In genomic region chr14:123314369-123314768, GRCm38 (mm10) we compare ENCODE assay signal across 11 mouse cellular contexts.
DNase-seq lines count a peak whose midpoint lies in the region; ATAC-seq and TF ChIP-seq lines count a peak whose summit lies in the region.
"Had no signal": no experiment of that assay in that cellular context is flagged by ENCODE, and none has a peak within 500 bp of the region (broad histone marks: within the 10 kb centered on the region; RNA-seq: fewer than 3 reads in every experiment).

No protein-coding gene starts in this region.

- H3K79me2 ChIP-seq in liver, adult 2 months (ENCODE audit: control insufficient read depth, insufficient read depth, low read length) = no peaks in the 10 kb centered on the region
- no peaks in the 10 kb centered on the region for H3K79me2 ChIP-seq in MEL (ENCODE audit: control insufficient read depth, insufficient read depth, low read length, poor library complexity)

- H3K27ac ChIP-seq in embryonic facial prominence, embryonic 11.5 days (replicated peaks; ENCODE audit: low read depth, low read length) = no peak overlapping the region
- H3K27ac ChIP-seq in embryonic facial prominence, embryonic 10.5 days (replicated peaks) = no peak overlapping the region
- no peak overlapping the region for H3K27ac ChIP-seq in liver, adult 2 months (replicated peaks; ENCODE audit: insufficient read depth, low read depth, low read length)
- H3K27ac ChIP-seq in MEL (ENCODE audit: control insufficient read depth, low read depth, low read length) = no peak overlapping the region
- H3K27ac ChIP-seq in forebrain, embryonic 15.5 days (replicated peaks) = no peak overlapping the region
- H3K27ac ChIP-seq in kidney, embryonic 16.5 days (ENCODE audit: low read length) = no peak overlapping the region

- no peaks in the 10 kb centered on the region for H3K36me3 ChIP-seq in embryonic facial prominence, embryonic 11.5 days (replicated peaks; ENCODE audit: control insufficient read depth, insufficient read depth, low read depth, low read length)
- H3K36me3 ChIP-seq in embryonic facial prominence, embryonic 10.5 days (replicated peaks) = no peaks in the 10 kb centered on the region
- no peaks in the 10 kb centered on the region for H3K36me3 ChIP-seq in liver, adult 2 months (ENCODE audit: control insufficient read depth, insufficient read depth, low read length)
- no peaks in the 10 kb centered on the region for H3K36me3 ChIP-seq in MEL (ENCODE audit: control insufficient read depth in 1 of 2, insufficient read depth in 2 of 2, low read length in 2 of 2)
- no peaks in the 10 kb centered on the region for H3K36me3 ChIP-seq in forebrain, embryonic 15.5 days
- H3K36me3 ChIP-seq in kidney, embryonic 16.5 days (ENCODE audit: insufficient read depth, low read length) = no peaks in the 10 kb centered on the region

- peak; percentile 66 for TF ChIP-seq RAD21 in MEL (IDR thresholded peaks at IDR 0.05; ENCODE audit: low read depth, low read length)

- no peak for TF ChIP-seq POLR2A in liver, adult 2 months (IDR thresholded peaks at IDR 0.05; ENCODE audit: extremely low read depth, insufficient read depth, low read length)
- no peak for TF ChIP-seq POLR2A in MEL (IDR thresholded peaks at IDR 0.05; ENCODE audit: control insufficient read depth in 1 of 2, insufficient read depth in 1 of 2, low read depth in 1 of 2, low read length in 2 of 2, poor library complexity in 1 of 2)

- H3K4me1 ChIP-seq in embryonic facial prominence, embryonic 11.5 days (ENCODE audit: control insufficient read depth, insufficient read depth, low read length) = no peaks in the 10 kb centered on the region
- H3K4me1 ChIP-seq in embryonic facial prominence, embryonic 10.5 days = no peaks in the 10 kb centered on the region
- H3K4me1 ChIP-seq in liver, adult 2 months (ENCODE audit: control insufficient read depth, insufficient read depth, low read length) = no peaks in the 10 kb centered on the region
- no peaks in the 10 kb centered on the region for H3K4me1 ChIP-seq in MEL (ENCODE audit: control insufficient read depth in 1 of 2, insufficient read depth in 2 of 2, low read length in 2 of 2)
- no peaks in the 10 kb centered on the region for H3K4me1 ChIP-seq in forebrain, embryonic 15.5 days
- H3K4me1 ChIP-seq in kidney, embryonic 16.5 days (ENCODE audit: insufficient read depth, low read length) = no peaks in the 10 kb centered on the region

- DNase-seq in embryonic facial prominence, embryonic 11.5 days (ENCODE audit: low spot score) = peak; percentile 46
- DNase-seq in embryonic facial prominence, embryonic 10.5 days (ENCODE audit: low spot score) = no peak
- no peak for DNase-seq in liver, adult 2 months (ENCODE audit: extremely low read depth, low read depth, low spot score)
- DNase-seq in liver (no peak), MEL (ENCODE audit: low read depth, low spot score) (peak; percentile 21)
- DNase-seq in kidney, postnatal 4 days = no peak
- DNase-seq: kidney, postnatal 14 days; lung, adult 18-20 months; thymus, postnatal 25 days had no signal

- TF ChIP-seq EP300 in MEL (IDR thresholded peaks at IDR 0.05; ENCODE audit: low read depth in 1 of 2, low read length in 2 of 2) = no peak

- H3K27me3 ChIP-seq in embryonic facial prominence, embryonic 11.5 days (ENCODE audit: control insufficient read depth, insufficient read depth, low read length) = no peaks in the 10 kb centered on the region
- no peaks in the 10 kb centered on the region for H3K27me3 ChIP-seq in embryonic facial prominence, embryonic 10.5 days (replicated peaks; ENCODE audit: low read depth, poor library complexity, severe bottlenecking)
- H3K27me3 ChIP-seq in liver, adult 2 months (ENCODE audit: control insufficient read depth, insufficient read depth, low read length) = no peaks in the 10 kb centered on the region
- no peaks in the 10 kb centered on the region for H3K27me3 ChIP-seq in MEL (ENCODE audit: control insufficient read depth in 1 of 2, insufficient read depth in 2 of 2, low read length in 2 of 2)
- no peaks in the 10 kb centered on the region for H3K27me3 ChIP-seq in forebrain, embryonic 15.5 days
- H3K27me3 ChIP-seq in kidney, embryonic 16.5 days (ENCODE audit: insufficient read depth, low read length) = no peaks in the 10 kb centered on the region

- no peak overlapping the region for H3K9ac ChIP-seq in embryonic facial prominence, embryonic 11.5 days (replicated peaks; ENCODE audit: low read length)
- no peak overlapping the region for H3K9ac ChIP-seq in liver, adult 2 months (ENCODE audit: low read depth, low read length)
- no peak overlapping the region for H3K9ac ChIP-seq in MEL (ENCODE audit: control insufficient read depth, low read depth, low read length, poor library complexity, severe bottlenecking)
- H3K9ac ChIP-seq in forebrain, embryonic 15.5 days (replicated peaks) = no peak overlapping the region
- no peak overlapping the region for H3K9ac ChIP-seq in kidney, embryonic 16.5 days (replicated peaks; ENCODE audit: low read length)

- WGBS in embryonic facial prominence, embryonic 11.5 days = 52% methylated on average over 1 of the region's 1 CpGs
- WGBS in embryonic facial prominence, embryonic 10.5 days = 57% methylated on average over 1 of the region's 1 CpGs
- 27% methylated on average over 1 of the region's 1 CpGs for WGBS in liver, adult 2 months
- WGBS in forebrain, embryonic 15.5 days = 27% methylated on average over 1 of the region's 1 CpGs
- 21% methylated on average over 1 of the region's 1 CpGs for WGBS in kidney, embryonic 16.5 days

- no peaks in the 10 kb centered on the region for H3K9me3 ChIP-seq in embryonic facial prominence, embryonic 11.5 days (replicated peaks; ENCODE audit: control insufficient read depth, low read length)
- no peaks in the 10 kb centered on the region for H3K9me3 ChIP-seq in embryonic facial prominence, embryonic 10.5 days
- H3K9me3 ChIP-seq in MEL (replicated peaks; ENCODE audit: insufficient read depth, low read length) = no peaks in the 10 kb centered on the region
- no peaks in the 10 kb centered on the region for H3K9me3 ChIP-seq in forebrain, embryonic 15.5 days
- H3K9me3 ChIP-seq in kidney, embryonic 16.5 days (ENCODE audit: low read length) = no peaks in the 10 kb centered on the region

- no peak overlapping the region for H3K4me3 ChIP-seq in embryonic facial prominence, embryonic 11.5 days (ENCODE audit: low read depth, low read length)
- no peak overlapping the region for H3K4me3 ChIP-seq in embryonic facial prominence, embryonic 10.5 days
- no peak overlapping the region for H3K4me3 ChIP-seq in liver, adult 2 months (ENCODE audit: insufficient read depth, low read depth, low read length)
- H3K4me3 ChIP-seq in MEL (ENCODE audit: control insufficient read depth in 1 of 2, insufficient read depth in 1 of 2, low read depth in 2 of 2, low read length in 2 of 2) = no peak overlapping the region
- no peak overlapping the region for H3K4me3 ChIP-seq in forebrain, embryonic 15.5 days
- no peak overlapping the region for H3K4me3 ChIP-seq in kidney, embryonic 16.5 days (ENCODE audit: low read length)

- peak; percentile 19; the same call in 1 of the 2 replicates for TF ChIP-seq CTCF in liver, adult 2 months (IDR thresholded peaks at IDR 0.05; ENCODE audit: low read depth, low read length)
- peak in 2 of 3 experiments; percentile 12 to 39; a peak in 2 of 6 replicates for TF ChIP-seq CTCF in MEL (IDR thresholded peaks at IDR 0.05 in 2 of 3, conservative IDR thresholded peaks at IDR 0.05 in 1 of 3; ENCODE audit: control insufficient read depth in 1 of 3, insufficient read depth in 1 of 3, low read depth in 2 of 3, low read length in 3 of 3, poor library complexity in 1 of 3, severe bottlenecking in 1 of 3)

- no peak for ATAC-seq in embryonic facial prominence, embryonic 11.5 days (replicated peaks; ENCODE audit: insufficient number of reproducible peaks, low FRiP score, low TSS enrichment, low read depth)
- 0 out of 2 replicates have a peak, but pooled peaks have one; percentile 64 for ATAC-seq in forebrain, embryonic 15.5 days (replicated peaks)
- ATAC-seq in kidney, embryonic 16.5 days (ENCODE audit: low FRiP score, low TSS enrichment) = no peak

- no peak overlapping the region for H3K4me2 ChIP-seq in embryonic facial prominence, embryonic 11.5 days (ENCODE audit: low read depth, low read length)
- H3K4me2 ChIP-seq in forebrain, embryonic 15.5 days (replicated peaks) = no peak overlapping the region
- H3K4me2 ChIP-seq in kidney, embryonic 16.5 days (replicated peaks; ENCODE audit: low read depth, low read length) = no peak overlapping the region

TF ChIP-seq in MEL, 35 proteins besides CTCF, POLR2A, EP300 and RAD21:
- TF ChIP-seq SMC3 (IDR thresholded peaks at IDR 0.05; ENCODE audit: low read depth, low read length) (peak; percentile 58), E2F4 (IDR thresholded peaks at IDR 0.05; ENCODE audit: borderline replicate concordance, low read depth, low read length) (no peak), MYB (IDR thresholded peaks at IDR 0.05; ENCODE audit: low read depth, low read length) (no peak), POLR2AphosphoS5 (IDR thresholded peaks at IDR 0.05; ENCODE audit: borderline replicate concordance, low read depth, low read length) (no peak), MAFK (IDR thresholded peaks at IDR 0.05; ENCODE audit: borderline replicate concordance, low read depth, low read length) (no peak), HCFC1 (IDR thresholded peaks at IDR 0.05; ENCODE audit: low read depth, low read length) (no peak), ZKSCAN1 (IDR thresholded peaks at IDR 0.05; ENCODE audit: low read depth, low read length) (no peak), BHLHE40 (IDR thresholded peaks at IDR 0.05; ENCODE audit: borderline replicate concordance, low read depth, low read length) (no peak), ZC3H11A (IDR thresholded peaks at IDR 0.05; ENCODE audit: low read depth, low read length) (peak; percentile 61), ELF1 (IDR thresholded peaks at IDR 0.05; ENCODE audit: low read depth, low read length) (no peak)

Comparison
In these comparisons a context has a peak if more than half of its experiments do, and no peak if none do; other contexts are left out.
1. DNase-seq: peak in embryonic facial prominence, embryonic 11.5 days (single experiment) and MEL (single experiment); none in embryonic facial prominence, embryonic 10.5 days (single experiment), liver, adult 2 months (single experiment), liver (single experiment) and kidney, postnatal 4 days (0 of 2).